Mouse (Mus musculus) cortical plate, adult 2 months (tissue): ENCODE measurements around the gene Tmem126a. TPM values are rescaled to one million over a fixed set of nuclear protein-coding genes. Genes with fewer than 3 reads are reported as not detected.

Experiments used
- H3K27ac ChIP-seq: fragments of 200-500 bp; 2 replicates; pipeline ENCODE4 v1.5.1; 2012; ENCODE audit warnings: low read length, control low read depth, inconsistent platforms; ENCODE audit not compliant: insufficient read depth
- H3K4me1 ChIP-seq: fragments of 200-500 bp; 2 replicates; pipeline ENCODE4 v1.6.1; 2011; ENCODE audit warnings: low read length; ENCODE audit not compliant: control insufficient read depth, insufficient read depth
- H3K4me3 ChIP-seq: fragments of 200-500 bp; 2 replicates; pipeline ENCODE4 v1.5.1; 2011; ENCODE audit warnings: mild to moderate bottlenecking, low read length, control low read depth; ENCODE audit not compliant: insufficient read depth
- CTCF ChIP-seq: fragments of 200-500 bp; IDR thresholded peaks from 2 replicates; pipeline ENCODE4 v1.5.1; 2011; ENCODE audit warnings: mild to moderate bottlenecking, control low read depth, low read length; ENCODE audit not compliant: insufficient read depth; ENCODE audit errors: extremely low read depth
- POLR2A ChIP-seq: fragments of 200-500 bp; IDR thresholded peaks from 2 replicates; pipeline ENCODE4 v1.6.1; 2011; ENCODE audit warnings: mild to moderate bottlenecking, low read length, control low read depth; ENCODE audit not compliant: insufficient read depth; ENCODE audit errors: extremely low read depth
- polyA plus RNA-seq: library from polyadenylated mRNA; depleted of rRNA; stranded (reverse); fragments of >200 nt; gene quantifications from 2 replicates; pipeline ENCODE4 v1.2.3, GENCODE M21; 2012

Gene Tmem126a
- polyA plus RNA-seq, 1 experiment, result 39.7 TPM

DNA sequence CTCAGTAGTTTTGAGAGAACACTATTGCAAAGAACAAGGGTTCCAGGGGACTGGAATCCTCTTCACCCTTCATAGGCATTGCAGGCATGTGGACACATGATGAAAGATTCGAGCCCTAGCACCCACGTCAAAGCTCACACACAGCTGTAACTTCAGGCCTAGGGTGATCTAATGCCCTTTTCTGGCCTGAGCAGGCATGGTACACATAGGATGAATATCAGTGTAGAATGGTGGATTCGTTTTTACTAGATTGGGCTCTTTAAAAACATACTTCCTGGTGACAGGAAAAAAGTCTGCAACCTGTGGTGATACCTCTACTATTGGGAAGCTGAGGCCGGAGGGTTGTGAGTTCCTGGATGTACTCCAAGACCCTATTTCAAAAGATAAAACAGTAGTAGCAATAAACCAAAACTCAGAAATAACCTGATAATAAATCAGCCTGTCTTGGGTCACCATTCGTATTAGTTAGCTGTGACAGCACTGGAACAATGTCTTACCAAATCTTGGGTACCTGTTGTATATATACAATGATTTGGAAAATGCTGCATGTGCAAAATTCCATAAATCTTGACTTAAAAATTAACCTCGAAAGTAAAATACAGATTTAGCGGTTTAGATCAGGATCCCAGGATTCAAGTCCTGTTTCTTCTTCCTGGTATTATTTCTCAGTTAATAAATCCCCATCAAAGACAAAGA is 732 bp downstream of the Tmem126a start:
- no peak overlapping the region for H3K27ac ChIP-seq
- peaks cover 2% of the 10 kb centered on the region; the same call in 1 of the 2 replicates for H3K4me1 ChIP-seq

DNA sequence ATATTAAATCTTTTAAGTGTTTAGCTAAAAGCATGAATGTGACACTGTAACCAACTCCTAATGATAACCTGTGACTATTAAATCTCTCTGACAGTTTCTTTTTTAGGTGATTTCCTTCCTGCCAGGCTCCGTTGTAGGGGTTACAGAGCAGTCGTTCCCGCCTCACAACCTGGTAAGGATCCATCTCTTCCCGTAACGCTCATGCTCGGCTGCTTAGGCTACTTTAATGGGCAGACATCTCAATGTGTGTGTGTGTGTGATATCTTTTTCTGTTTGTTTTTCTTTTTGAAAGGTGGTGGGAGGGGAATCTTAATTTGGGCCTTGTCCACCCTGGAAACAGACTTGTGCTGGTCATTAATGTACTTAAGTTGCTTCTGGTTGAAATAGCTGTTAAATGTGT is 12.8 kb downstream of the Tmem126a start:
- Histone ChIP-seq H3K4me3 (peak overlapping the region; percentile 98), H3K27ac (0 out of 2 replicates have a peak overlapping the region, but pooled peaks have one; percentile 99), H3K4me1 (no peaks in the 10 kb centered on the region; the same call in 1 of the 2 replicates)
- TF ChIP-seq POLR2A (no peak), CTCF (no peak)

More for the DNA sequence above, 732 bp downstream of the Tmem126a start:
- TF ChIP-seq CTCF (no peak), POLR2A (peak; percentile 23; the same call in 1 of the 2 replicates)
- peak overlapping the region; percentile 91; the same call in 1 of the 2 replicates for H3K4me3 ChIP-seq

DNA sequence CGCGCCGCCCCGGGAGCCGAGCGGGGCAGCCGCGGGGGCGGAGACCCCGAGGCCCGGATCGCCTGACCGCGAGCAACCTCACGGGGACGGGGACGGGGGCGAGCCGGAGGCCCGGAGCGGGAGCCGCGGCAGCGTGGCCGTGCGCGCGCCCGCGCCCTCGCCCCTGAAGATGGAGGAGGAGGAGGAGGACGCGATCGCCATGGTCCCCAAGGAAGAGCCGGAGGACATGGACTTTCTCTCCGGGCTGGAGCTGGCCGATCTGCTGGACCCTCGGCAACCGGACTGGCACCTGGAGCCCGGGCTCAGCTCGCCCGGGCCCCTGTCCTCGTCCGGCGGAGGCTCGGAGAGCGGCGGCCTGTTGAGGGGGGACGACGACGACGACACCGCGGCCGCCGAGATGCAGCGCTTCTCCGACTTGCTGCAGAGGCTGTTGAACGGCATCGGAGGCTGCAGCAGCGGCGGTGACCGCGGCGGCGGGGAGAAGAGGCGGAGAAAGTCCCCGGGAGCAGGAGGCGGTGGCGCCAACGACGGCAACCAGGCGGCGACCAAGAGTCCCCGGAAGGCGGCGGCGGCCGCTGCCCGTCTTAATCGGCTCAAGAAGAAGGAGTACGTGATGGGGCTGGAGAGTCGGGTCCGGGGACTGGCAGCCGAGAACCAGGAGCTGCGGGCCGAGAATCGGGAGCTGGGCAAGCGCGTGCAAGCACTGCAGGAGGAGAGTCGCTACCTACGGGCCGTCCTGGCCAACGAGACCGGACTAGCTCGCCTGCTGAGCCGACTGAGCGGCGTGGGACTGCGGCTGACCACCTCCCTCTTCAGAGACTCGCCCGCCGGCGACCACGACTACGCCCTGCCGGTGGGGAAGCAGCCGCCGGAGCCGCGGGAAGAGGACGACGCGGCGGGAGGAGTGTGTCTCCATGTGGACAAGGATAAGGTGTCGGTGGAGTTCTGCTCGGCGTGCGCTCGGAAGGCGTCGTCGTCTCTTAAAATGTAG is 13.6 kb downstream of the Tmem126a start:
- Histone ChIP-seq H3K27ac (peak overlapping the region; percentile 99), H3K4me1 (no peaks in the 10 kb centered on the region; the same call in 1 of the 2 replicates), H3K4me3 (peak overlapping the region; percentile 98)
- TF ChIP-seq CTCF (no peak), POLR2A (0 out of 2 replicates have a peak, but pooled peaks have one; percentile 7)

DNA sequence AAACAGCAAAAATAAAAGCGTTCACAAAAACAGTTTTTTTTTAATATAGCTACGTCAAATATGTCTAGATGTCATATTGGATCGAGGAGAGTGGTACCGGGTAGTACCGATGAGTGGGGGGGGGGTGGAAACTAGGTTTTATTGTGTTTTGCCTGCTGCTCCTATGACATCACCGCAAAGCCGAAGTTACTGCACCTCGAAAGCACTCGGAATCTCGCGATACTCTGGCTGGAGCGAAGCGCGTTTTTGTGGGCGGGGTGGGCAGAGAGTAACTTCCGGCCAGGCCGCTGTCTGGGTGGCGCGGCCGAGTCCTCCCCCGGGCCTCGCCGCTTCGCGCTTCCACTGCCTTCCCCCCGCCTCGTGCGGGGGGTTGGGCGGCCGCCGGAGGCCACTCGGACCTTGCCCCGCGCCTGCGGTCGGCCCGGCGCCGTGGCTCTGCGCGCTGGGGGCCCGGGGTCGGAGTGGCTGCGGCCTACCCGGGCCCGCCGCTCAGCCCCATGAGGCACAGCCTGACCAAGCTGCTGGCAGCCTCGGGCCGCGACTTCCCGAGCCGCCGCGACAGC is 14.4 kb downstream of the Tmem126a start, which contains the start of gene Crebzf:
Crebzf (plus strand) TSS at position 212 of the 563 bp plus-strand sequence.
- TF ChIP-seq CTCF, result no peak
- peak; percentile 83; the same call in 1 of the 2 replicates for TF ChIP-seq POLR2A
- peak within 1 kb of the TSS; percentile 98 for H3K4me3 ChIP-seq
- H3K4me1 ChIP-seq, result no peaks in the 10 kb centered on the region; the same call in 1 of the 2 replicates
- peak within 1 kb of the TSS; percentile 99 for H3K27ac ChIP-seq

DNA sequence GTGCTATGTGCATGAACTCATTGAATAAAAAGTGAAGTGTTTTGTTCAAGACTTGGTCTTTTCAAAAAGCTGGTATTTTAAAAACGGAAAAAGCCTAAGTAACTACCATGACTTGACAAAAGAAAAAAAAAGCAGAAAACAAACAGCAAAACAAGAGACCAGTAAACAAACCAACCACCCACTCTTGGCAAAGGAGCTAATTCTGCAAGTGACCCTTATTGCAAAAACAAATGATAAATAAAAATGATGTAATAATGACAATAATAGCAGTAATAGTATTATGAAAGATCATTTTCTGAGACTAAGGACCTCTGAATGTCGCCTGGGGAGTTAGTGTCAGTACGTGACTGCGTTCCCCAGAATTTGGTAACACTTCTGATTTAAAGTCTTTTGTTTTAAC is 15.0 kb downstream of the Tmem126a start:
- no peaks in the 10 kb centered on the region; the same call in 1 of the 2 replicates for H3K4me1 ChIP-seq
- peak overlapping the region; percentile 52; the same call in 1 of the 2 replicates for H3K27ac ChIP-seq
- peak overlapping the region; percentile 98 for H3K4me3 ChIP-seq
- no peak for TF ChIP-seq POLR2A
- no peak for TF ChIP-seq CTCF

DNA sequence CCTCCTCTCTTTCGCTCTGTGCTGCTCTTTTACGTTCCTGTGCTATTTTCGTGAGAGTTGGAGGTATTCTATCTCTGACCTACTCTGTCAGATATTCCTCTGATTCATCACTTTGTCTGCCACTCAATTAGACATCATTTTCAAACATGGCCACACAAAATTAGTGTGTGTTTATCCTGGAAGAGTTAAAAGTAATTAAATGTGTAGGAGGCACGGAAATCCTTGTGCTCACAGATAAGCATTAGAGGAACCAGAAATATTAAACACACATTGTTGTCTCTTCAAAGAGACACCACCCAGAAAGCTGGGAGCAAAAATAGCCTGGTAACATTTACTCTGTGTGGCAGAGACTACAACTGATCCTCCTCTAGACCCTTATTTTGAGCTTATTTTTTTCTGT is 17.0 kb downstream of the Tmem126a start:
- TF ChIP-seq POLR2A (no peak), CTCF (no peak)
- no peak overlapping the region for H3K4me3 ChIP-seq
- H3K27ac ChIP-seq, result no peak overlapping the region
- H3K4me1 ChIP-seq, result no peaks in the 10 kb centered on the region; the same call in 1 of the 2 replicates

DNA sequence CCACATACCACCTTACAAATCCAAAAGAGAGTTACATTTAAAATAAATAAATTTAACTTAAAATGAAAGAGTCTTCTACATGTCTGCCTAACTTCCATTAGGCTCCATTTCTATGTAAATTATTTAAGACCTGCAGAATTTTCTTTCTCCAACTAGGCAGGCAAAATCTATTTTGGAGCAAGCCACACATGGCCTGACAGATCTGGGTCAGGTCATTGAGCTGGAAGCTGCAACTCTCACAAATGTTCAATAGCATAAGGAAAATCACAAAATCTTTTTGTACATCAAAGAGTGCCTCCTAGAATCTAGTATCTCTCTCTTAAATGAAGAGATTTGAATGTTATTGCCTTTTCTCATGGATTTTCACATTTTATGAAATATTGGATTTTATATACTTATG is 24.8 kb downstream of the Tmem126a start:
- no peaks in the 10 kb centered on the region for H3K4me1 ChIP-seq
- TF ChIP-seq POLR2A (no peak), CTCF (no peak)
- no peak overlapping the region for H3K4me3 ChIP-seq
- H3K27ac ChIP-seq, result no peak overlapping the region

DNA sequence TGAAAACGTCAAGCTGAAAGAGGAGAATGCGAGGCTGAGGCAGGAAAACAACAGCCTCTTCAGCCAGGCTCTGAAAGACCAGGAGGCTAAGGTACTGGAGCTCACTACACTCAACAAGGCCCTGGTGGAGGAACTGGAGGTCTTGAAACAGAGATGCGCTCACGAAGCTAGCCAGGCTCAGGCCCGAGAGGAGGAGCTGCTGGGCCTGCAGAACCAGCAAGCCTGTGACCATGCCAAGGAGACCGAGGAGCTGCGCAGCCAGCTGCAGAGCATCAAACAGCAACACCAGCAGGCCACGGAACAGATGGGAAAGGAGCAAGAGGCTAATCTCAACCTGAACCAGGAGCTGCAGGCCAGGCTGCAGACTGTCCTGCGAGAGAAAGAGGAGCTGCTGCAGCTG is 30.0 kb downstream of the Tmem126a start:
- Histone ChIP-seq H3K4me1 (no peaks in the 10 kb centered on the region), H3K4me3 (peak overlapping the region; percentile 36), H3K27ac (no peak overlapping the region)
- TF ChIP-seq POLR2A, result no peak
